Mouse (Mus musculus) megakaryocyte, embryonic 14.5 days (primary cell): ENCODE results near the gene 2310061I04Rik.
"Not testable (repeated sequence)": the region's sequence is repeated elsewhere in the genome, so short reads cannot be mapped to it uniquely, and the experiment has no call there.

ENCODE experiments used
- FLI1 ChIP-seq: IDR thresholded peaks from 2 replicates; pipeline ENCODE4 v1.6.1; 2012; ENCODE audit warnings: low read length, inconsistent platforms, mixed read lengths
- GATA1 ChIP-seq: IDR thresholded peaks from 3 replicates; pipeline ENCODE4 v1.6.1; 2012; ENCODE audit warnings: mixed read lengths, low read length, inconsistent platforms, borderline replicate concordance

GRCm38 (mm10) chr17:35935763-35936162 lies 38.5 kb upstream of the 2310061I04Rik start:
- not testable (repeated sequence) for TF ChIP-seq GATA1, FLI1
